9 mouse cellular contexts compared by ENCODE assay signal in genomic region chr4:137358291-137359002, GRCm38 (mm10). TPM values are rescaled to one million over a fixed set of nuclear protein-coding genes. Genes with fewer than 3 reads are reported as not detected.
A peak's percentile ranks its signal among the peaks of the same experiment; 100 is the strongest.
DNase-seq lines count a peak whose midpoint lies in the region; ATAC-seq and TF ChIP-seq lines count a peak whose summit lies in the region.
"Had no signal": no experiment of that assay in that cellular context is flagged by ENCODE, and none has a peak within 500 bp of the region (broad histone marks: within the 10 kb centered on the region; RNA-seq: fewer than 3 reads in every experiment).

No protein-coding gene starts in this region.

- 63% methylated on average over 14 of the region's 14 CpGs for WGBS in forebrain, embryonic 10.5 days
- WGBS in forebrain, embryonic 16.5 days = 58% methylated on average over 14 of the region's 14 CpGs
- WGBS in spleen, adult 2 months = 18% methylated on average over 14 of the region's 14 CpGs
- WGBS in macrophage (ENCODE audit: missing documents) = 20% methylated on average over 14 of the region's 14 CpGs

- H3K27ac ChIP-seq in forebrain, embryonic 10.5 days = 0 out of 2 replicates have a peak overlapping the region, but pooled peaks have one; percentile 98
- H3K27ac ChIP-seq in forebrain, embryonic 16.5 days (ENCODE audit: low read length) = no peak overlapping the region
- H3K27ac ChIP-seq in spleen, adult 2 months (ENCODE audit: insufficient read depth, low read length) = peak overlapping the region; percentile 87
- H3K27ac ChIP-seq in macrophage = peak overlapping the region; percentile 86

- H3K9ac ChIP-seq in forebrain, embryonic 16.5 days (replicated peaks; ENCODE audit: low read depth, low read length) = no peak overlapping the region

- TF ChIP-seq CTCF in spleen, adult 2 months (IDR thresholded peaks at IDR 0.05; ENCODE audit: extremely low read depth, insufficient read depth, insufficient read length, insufficient replicate concordance) = no peak

- no peak for ATAC-seq in forebrain, embryonic 16.5 days

- H3K27me3 ChIP-seq in forebrain, embryonic 10.5 days (ENCODE audit: poor library complexity, severe bottlenecking) = no peaks in the 10 kb centered on the region
- H3K27me3 ChIP-seq in forebrain, embryonic 16.5 days (replicated peaks; ENCODE audit: control insufficient read depth, insufficient read depth, low read length) = no peaks in the 10 kb centered on the region
- H3K27me3 ChIP-seq in spleen, adult 2 months (ENCODE audit: control insufficient read depth, insufficient read depth, low read length) = 0 out of 2 replicates have a peak, but pooled peaks cover 2% of the 10 kb centered on the region

- H3K4me1 ChIP-seq in forebrain, embryonic 10.5 days = peaks cover 29% of the 10 kb centered on the region
- peaks cover 24% of the 10 kb centered on the region for H3K4me1 ChIP-seq in forebrain, embryonic 16.5 days (replicated peaks; ENCODE audit: control insufficient read depth, insufficient read depth, low read length)
- H3K4me1 ChIP-seq in spleen, adult 2 months (ENCODE audit: control insufficient read depth, insufficient read depth, insufficient read length) = peaks cover 7% of the 10 kb centered on the region

- H3K79me2 ChIP-seq in macrophage (ENCODE audit: inconsistent target) = peaks cover 33% of the 10 kb centered on the region

- TF ChIP-seq POLR2A in spleen, adult 2 months (IDR thresholded peaks at IDR 0.05; ENCODE audit: low read depth, low read length) = no peak

- no peak overlapping the region for H3K4me2 ChIP-seq in forebrain, embryonic 16.5 days (ENCODE audit: low read length)

- peak overlapping the region; percentile 79; the same call in 1 of the 2 replicates for H3K4me3 ChIP-seq in forebrain, embryonic 10.5 days
- H3K4me3 ChIP-seq in forebrain, embryonic 16.5 days (replicated peaks; ENCODE audit: low read length) = no peak overlapping the region
- 0 out of 2 replicates have a peak overlapping the region, but pooled peaks have one; percentile 28 for H3K4me3 ChIP-seq in spleen, adult 2 months (ENCODE audit: extremely low read depth, insufficient read depth, insufficient read length)
- H3K4me3 ChIP-seq in macrophage (ENCODE audit: inconsistent target) = peak overlapping the region; percentile 2; the same call in 1 of the 2 replicates

- no peak for DNase-seq in forebrain, embryonic 10.5 days (ENCODE audit: extremely low spot score, low spot score)
- peak in 1 of 2 experiments; percentile 56 for DNase-seq in spleen, adult 2 months (ENCODE audit: low read depth in 1 of 2, low spot score in 2 of 2)
- DNase-seq in spleen, postnatal 14 days (ENCODE audit: low spot score in 2 of 2) = no peak
- peak; percentile 25 to 53 for DNase-seq in thymus, postnatal 36 days
- DNase-seq in frontal cortex, postnatal 14 days (ENCODE audit: low spot score in 2 of 2) = no peak
- DNase-seq in right cerebral cortex, postnatal 25 days = no peak

- H3K36me3 ChIP-seq in forebrain, embryonic 10.5 days (replicated peaks) = no peaks in the 10 kb centered on the region
- no peaks in the 10 kb centered on the region for H3K36me3 ChIP-seq in forebrain, embryonic 16.5 days (ENCODE audit: control insufficient read depth, insufficient read depth)
- no peaks in the 10 kb centered on the region for H3K36me3 ChIP-seq in spleen, adult 2 months (ENCODE audit: control insufficient read depth, insufficient read depth, low read length)
- no peaks in the 10 kb centered on the region for H3K36me3 ChIP-seq in macrophage (ENCODE audit: inconsistent target)

- no peaks in the 10 kb centered on the region for H3K9me3 ChIP-seq in forebrain, embryonic 10.5 days
- H3K9me3 ChIP-seq in forebrain, embryonic 16.5 days (ENCODE audit: control insufficient read depth, low read length) = no peaks in the 10 kb centered on the region

RNA-seq across cellular contexts. Expression of gene Cdc42, which starts 0.9 kb away (rescaled TPM):
- polyA plus RNA-seq in forebrain, embryonic 10.5 days (2016; fragmentation: Nextera tagmentation; extraction: Ambion mirVana) = 567 and 573 TPM in 2 replicates
- polyA plus RNA-seq in forebrain, embryonic 16.5 days (2015; fragmentation: Nextera tagmentation; extraction: Ambion mirVana) = 912 and 941 TPM in 2 replicates
- 42.1 and 55.5 TPM in 2 replicates for polyA plus RNA-seq in spleen, adult 2 months (2012; rRNA removed)
- 100 to 1,000 TPM; 124 to 290 (median 239) TPM for total RNA-seq in macrophage (2018; cell fraction: chromatin; rRNA removed)
- 100 to 1,000 TPM; 731 to 913 (median 795) TPM for total RNA-seq in macrophage (2018; cell fraction: cytosol; rRNA removed)
- 100 to 1,000 TPM; 294 to 817 (median 419) TPM for total RNA-seq in macrophage (2018; cell fraction: nucleus; rRNA removed)
- polyA plus RNA-seq in macrophage (2018) = 706 to 958 TPM (median 881 TPM) in 3 replicates

RNA-seq across cellular contexts. Expression of gene Cela3a, which starts 51.1 kb away (rescaled TPM):
- polyA plus RNA-seq in forebrain, embryonic 10.5 days (2016; fragmentation: Nextera tagmentation; extraction: Ambion mirVana) = not detected in 2 replicates
- not detected in 2 replicates for polyA plus RNA-seq in forebrain, embryonic 16.5 days (2015; fragmentation: Nextera tagmentation; extraction: Ambion mirVana)
- 3.2 and 4.9 TPM in 2 replicates for polyA plus RNA-seq in spleen, adult 2 months (2012; rRNA removed)
- total RNA-seq in macrophage (2018; cell fraction: chromatin; rRNA removed) = not detected
- not detected for total RNA-seq in macrophage (2018; cell fraction: cytosol; rRNA removed)
- total RNA-seq in macrophage (2018; cell fraction: nucleus; rRNA removed) = not detected
- not detected in 3 replicates for polyA plus RNA-seq in macrophage (2018)
- polyA plus RNA-seq: cerebellum, adult 2 months had no signal

Comparison
In these comparisons a context has a peak if more than half of its experiments do, and no peak if none do; other contexts are left out.
1. DNase-seq: peak in thymus, postnatal 36 days (2 of 2); none in forebrain, embryonic 10.5 days (single experiment), spleen, postnatal 14 days (0 of 2), frontal cortex, postnatal 14 days (0 of 2) and right cerebral cortex, postnatal 25 days (single experiment).
2. RNA of gene Cdc42, which starts 0.9 kb away (polyA plus RNA-seq): 706 to 958 TPM in macrophage, 912 to 941 TPM in forebrain, embryonic 16.5 days and 567 to 573 TPM in forebrain, embryonic 10.5 days; 42.1 to 55.5 TPM in spleen, adult 2 months; every median in the first group is over 10 times any median in the second.